Mouse (Mus musculus) ES-E14 (cell line): ENCODE measurements at regions not wholly inside any gene's neighbourhood (a gene's known extent, or its start where the extent isn't known, plus 50 kb on each side); places are given as distances from the start of the nearest gene placed in this dataset.

Experiments used
- DNase-seq: peaks from one replicate; pipeline ENCODE4 v3.0.0-alpha.2; 2013; ENCODE audit warnings: low read depth, low spot score
- H3K27ac ChIP-seq: 2 replicates; pipeline ENCODE4 v1.5.1; 2012; ENCODE audit warnings: low read depth, mild to moderate bottlenecking, low read length, moderate library complexity, mixed read lengths; ENCODE audit not compliant: poor library complexity, insufficient read depth, severe bottlenecking
- H3K36me3 ChIP-seq: 2 replicates; pipeline ENCODE4 v1.6.1; 2012; ENCODE audit warnings: mild to moderate bottlenecking, low read length, moderate library complexity, mixed read lengths; ENCODE audit not compliant: control insufficient read depth, poor library complexity, insufficient read depth, severe bottlenecking
- H3K4me1 ChIP-seq, 2 experiments: fragments of 150-350 bp in 1 of 2; sonication (generic) in 1 of 2; 2 replicates each; pipeline ENCODE4 v1.6.1; 2012; ENCODE audit warnings: low read length in 2 of 2, mild to moderate bottlenecking in 1 of 2, mixed read lengths in 1 of 2; ENCODE audit not compliant: control insufficient read depth in 2 of 2, insufficient read depth in 2 of 2, poor library complexity in 1 of 2
- H3K4me3 ChIP-seq, 2 experiments: fragments of 150-350 bp in 1 of 2; sonication (generic) in 1 of 2; 2 replicates each; pipeline ENCODE4 v1.5.1; 2012; ENCODE audit warnings: low read length in 2 of 2, low read depth in 1 of 2, mild to moderate bottlenecking in 1 of 2, mixed read lengths in 1 of 2; ENCODE audit not compliant: insufficient read depth in 1 of 2, poor library complexity in 1 of 2, severe bottlenecking in 1 of 2
- H3K9ac ChIP-seq: 2 replicates; pipeline ENCODE4 v1.6.1; 2012; ENCODE audit warnings: low read depth, mild to moderate bottlenecking, low read length, mixed read lengths; ENCODE audit not compliant: poor library complexity, insufficient read depth, severe bottlenecking
- H3K9me3 ChIP-seq: fragments of 150-350 bp; sonication (generic); 2 replicates; pipeline ENCODE4 v1.6.1; 2012; ENCODE audit warnings: low read depth, mild to moderate bottlenecking, low read length; ENCODE audit not compliant: control insufficient read depth, insufficient read depth
- CHD2 ChIP-seq: IDR thresholded peaks from 2 replicates; pipeline ENCODE4 v1.6.1; 2014; ENCODE audit warnings: mild to moderate bottlenecking, low read depth, low read length, inconsistent platforms
- HCFC1 ChIP-seq: IDR thresholded peaks from 2 replicates; pipeline ENCODE4 v1.6.1; 2012; ENCODE audit warnings: low read length, inconsistent platforms, borderline replicate concordance; ENCODE audit not compliant: insufficient read depth
- MAFK ChIP-seq: IDR thresholded peaks from 2 replicates; pipeline ENCODE4 v1.6.1; 2014; ENCODE audit warnings: mild to moderate bottlenecking, low read depth, low read length, inconsistent platforms; ENCODE audit not compliant: insufficient read depth
- ZC3H11A ChIP-seq: IDR thresholded peaks from 2 replicates; pipeline ENCODE4 v1.6.1; 2012; ENCODE audit warnings: low read depth, mild to moderate bottlenecking, inconsistent platforms, low read length, borderline replicate concordance
- ZNF384 ChIP-seq: IDR thresholded peaks from 2 replicates; pipeline ENCODE4 v1.6.1; 2012; ENCODE audit warnings: low read depth, low read length, inconsistent platforms
- in situ Hi-C, 2 experiments: fragments of 600-800 bp; cut with MboI; formaldehyde crosslinking; loops; one replicate each; pipeline ENCODE4 v1.15.1; 2025; ENCODE audit warnings: low sequenced_read_pairs in 2 of 2, inconsistent platforms in 1 of 2; ENCODE audit not compliant: unreplicated experiment in 2 of 2

DNA sequence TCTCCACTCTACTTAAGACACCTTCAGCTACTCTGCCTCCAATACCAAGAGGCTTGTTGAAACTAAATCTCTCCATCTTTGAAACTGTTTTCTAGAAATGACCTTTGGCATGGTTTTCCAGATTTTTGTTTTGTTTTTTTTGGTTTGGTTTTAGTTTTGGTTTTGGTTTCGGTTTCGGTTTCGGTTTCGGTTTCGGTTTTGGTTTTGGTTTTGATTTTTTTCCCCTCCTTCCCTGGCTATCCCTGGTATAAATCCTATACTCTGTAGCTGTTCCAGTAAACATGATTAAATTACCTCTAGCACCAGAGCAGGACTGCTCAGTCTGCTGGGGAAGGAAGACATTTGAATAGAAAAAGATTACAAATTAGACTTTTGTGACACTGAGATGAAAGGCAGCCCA is 454.0 kb downstream of the Nuf2 start:
- in situ Hi-C loops = no loop called here
- Histone ChIP-seq H3K4me3 (no peak overlapping the region), H3K36me3 (no peaks in the 10 kb centered on the region), H3K9ac (no peak overlapping the region), H3K9me3 (no peaks in the 10 kb centered on the region), H3K27ac (no peak overlapping the region), H3K4me1 (no peaks in the 10 kb centered on the region)
- TF ChIP-seq ZC3H11A (no peak), MAFK (no peak), ZNF384 (no peak)
- no peak for DNase-seq

DNA sequence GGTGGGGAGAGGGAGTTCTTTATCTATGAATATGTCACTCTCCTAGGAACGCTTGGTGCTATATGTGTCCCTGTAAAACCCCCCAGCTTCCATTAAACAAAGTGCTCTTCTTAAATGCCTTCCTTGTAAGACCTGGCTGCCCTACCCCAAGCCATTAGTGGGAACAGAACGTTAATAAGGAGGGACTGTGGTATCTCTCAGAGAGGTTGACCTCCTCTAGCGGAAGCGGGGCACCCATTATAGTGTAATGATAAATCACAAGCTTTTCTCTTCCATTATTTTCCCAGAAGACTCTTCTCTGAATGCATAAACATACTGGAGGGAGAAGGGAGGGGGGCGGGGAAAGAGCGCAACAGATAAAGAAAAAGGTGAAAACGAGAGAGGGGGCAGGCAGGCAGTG is 455.3 kb downstream of the Nuf2 start:
- in situ Hi-C loops = no loop called here
- Histone ChIP-seq H3K9me3 (no peaks in the 10 kb centered on the region), H3K27ac (no peak overlapping the region), H3K36me3 (no peaks in the 10 kb centered on the region), H3K4me1 (no peaks in the 10 kb centered on the region), H3K9ac (no peak overlapping the region), H3K4me3 (no peak overlapping the region)
- no peak for TF ChIP-seq ZNF384
- TF ChIP-seq MAFK = no peak
- TF ChIP-seq CHD2 = no peak
- no peak for TF ChIP-seq HCFC1
- TF ChIP-seq ZC3H11A = no peak
- no peak for DNase-seq

DNA sequence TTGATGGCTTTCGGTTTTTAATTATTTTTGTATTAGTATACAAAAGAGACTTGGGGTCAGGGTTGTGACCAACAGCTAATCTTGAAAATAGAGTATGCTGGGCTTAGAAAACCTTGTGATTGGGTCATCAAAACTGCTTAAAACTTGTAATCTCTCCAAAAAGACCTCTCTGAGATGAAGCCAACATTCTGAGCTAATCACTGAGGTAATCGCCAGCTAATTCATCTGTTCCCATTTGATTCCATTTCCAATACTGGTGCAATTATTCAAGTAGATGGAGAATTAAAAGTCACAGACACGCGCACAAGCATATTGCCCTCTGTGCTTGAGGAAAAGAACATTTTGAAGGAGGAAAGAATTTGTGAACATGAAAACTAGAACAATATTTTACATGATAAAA is 459.9 kb downstream of the Nuf2 start:
- Histone ChIP-seq H3K4me3 (no peak overlapping the region), H3K9ac (no peak overlapping the region), H3K9me3 (no peaks in the 10 kb centered on the region), H3K36me3 (no peaks in the 10 kb centered on the region), H3K27ac (no peak overlapping the region), H3K4me1 (no peaks in the 10 kb centered on the region)
- in situ Hi-C loops = no loop called here
- no peak for TF ChIP-seq ZC3H11A
- no peak for TF ChIP-seq ZNF384
- TF ChIP-seq MAFK = no peak
- TF ChIP-seq CHD2 = no peak
- TF ChIP-seq HCFC1 = no peak
- DNase-seq = no peak

DNA sequence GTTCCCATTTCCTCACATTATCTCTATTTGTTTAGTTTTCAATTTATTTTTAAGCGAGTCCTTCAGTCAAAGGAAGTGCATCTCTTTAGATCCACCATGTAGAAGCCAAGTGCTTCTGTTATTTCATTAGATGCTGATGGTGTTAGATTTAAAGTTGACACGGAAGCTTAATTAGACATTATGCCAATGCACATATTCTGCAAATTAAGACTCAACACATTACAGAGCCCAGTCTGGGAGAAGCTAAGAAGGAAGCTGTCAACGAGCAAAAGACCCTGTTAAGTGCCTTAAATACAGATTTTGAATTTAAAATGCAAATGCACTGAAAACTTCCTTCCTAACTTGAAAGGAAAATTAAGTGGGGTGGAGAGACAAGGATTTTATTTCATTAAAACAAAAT is 461.6 kb downstream of the Nuf2 start:
- TF ChIP-seq CHD2 = no peak
- no peak for TF ChIP-seq HCFC1
- no peak for TF ChIP-seq ZNF384
- no peak for TF ChIP-seq MAFK
- TF ChIP-seq ZC3H11A = no peak
- no peaks in the 10 kb centered on the region for H3K36me3 ChIP-seq
- H3K4me3 ChIP-seq = no peak overlapping the region
- no peak for DNase-seq
- H3K4me1 ChIP-seq = no peaks in the 10 kb centered on the region
- H3K27ac ChIP-seq = no peak overlapping the region
- in situ Hi-C loops = no loop called here
- no peaks in the 10 kb centered on the region for H3K9me3 ChIP-seq
- no peak overlapping the region for H3K9ac ChIP-seq

DNA sequence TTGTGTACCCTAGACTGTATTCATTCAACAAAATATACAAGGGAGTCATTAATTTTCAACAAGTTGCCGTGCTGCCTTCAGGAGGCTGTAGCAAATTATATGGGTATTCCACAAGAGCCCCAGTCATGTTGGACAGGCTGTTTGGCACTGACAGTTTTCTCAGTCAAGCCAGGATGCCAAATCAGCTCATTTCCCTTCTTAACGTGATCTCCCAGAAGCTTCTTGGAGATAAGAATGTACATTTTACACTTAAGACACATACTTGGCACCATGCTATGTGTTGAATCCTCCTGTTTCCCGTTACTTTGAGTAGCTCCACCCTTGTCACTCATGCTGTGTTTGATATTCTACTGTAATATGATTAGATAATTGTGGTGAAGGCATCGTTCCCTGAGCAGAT is 464.5 kb downstream of the Nuf2 start:
- in situ Hi-C loops = no loop called here
- no peaks in the 10 kb centered on the region for H3K9me3 ChIP-seq
- no peak overlapping the region for H3K4me3 ChIP-seq
- H3K9ac ChIP-seq = no peak overlapping the region
- H3K27ac ChIP-seq = no peak overlapping the region
- TF ChIP-seq ZC3H11A (no peak), MAFK (no peak), ZNF384 (no peak), HCFC1 (no peak), CHD2 (no peak)
- H3K36me3 ChIP-seq = no peaks in the 10 kb centered on the region
- no peaks in the 10 kb centered on the region for H3K4me1 ChIP-seq
- DNase-seq = no peak
